15 mouse cellular contexts compared by ENCODE assay signal in the genomic region with DNA sequence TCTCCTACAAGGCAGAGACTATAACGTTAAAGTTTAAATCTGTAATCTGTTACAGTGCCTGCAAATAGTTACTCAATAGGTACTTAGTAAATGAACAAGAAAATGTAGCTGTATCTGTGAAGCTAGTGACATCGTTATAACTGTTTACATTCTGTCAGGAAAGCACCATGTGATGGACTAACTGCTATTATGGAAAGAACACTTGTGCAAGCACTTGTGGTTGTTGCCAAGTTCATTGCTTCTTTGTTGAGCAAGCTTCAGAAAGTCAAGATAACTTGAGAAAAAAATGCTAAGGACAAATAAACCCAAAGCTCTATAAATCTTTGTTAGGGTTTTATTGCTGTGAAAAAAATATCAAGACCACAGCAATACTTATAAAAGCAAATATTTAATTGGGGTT.
"Had no signal": no experiment of that assay in that cellular context is flagged by ENCODE, and none has a peak within 500 bp of the region (broad histone marks: within the 10 kb centered on the region; RNA-seq: fewer than 3 reads in every experiment).

No protein-coding gene starts in this region.

- DNase-seq: kidney, adult 9 months; kidney, postnatal 36 days; layer of hippocampus, adult 9-11 months; liver; liver, embryonic 13.5 days; liver, postnatal 0 days; right cerebral cortex, postnatal 4 days; thymus, postnatal 36 days had no signal

- H3K4me1 ChIP-seq: limb, embryonic 12.5 days; liver, embryonic 13.5 days; midbrain, embryonic 10.5 days; midbrain, embryonic 15.5 days; neural tube, embryonic 12.5 days had no signal

- H3K9ac ChIP-seq: limb, embryonic 12.5 days; liver, embryonic 13.5 days; liver, postnatal 0 days; midbrain, embryonic 15.5 days; neural tube, embryonic 12.5 days had no signal

- H3K27me3 ChIP-seq: limb, embryonic 12.5 days; liver, embryonic 13.5 days; midbrain, embryonic 15.5 days; neural tube, embryonic 12.5 days had no signal

- H3K27ac ChIP-seq: kidney, postnatal 0 days; limb, embryonic 12.5 days; liver, embryonic 13.5 days; midbrain, embryonic 10.5 days; midbrain, embryonic 15.5 days; neural tube, embryonic 12.5 days had no signal

- H3K9me3 ChIP-seq: limb, embryonic 12.5 days; liver, embryonic 13.5 days; midbrain, embryonic 10.5 days; midbrain, embryonic 15.5 days; neural tube, embryonic 12.5 days had no signal

- H3K4me3 ChIP-seq: limb, embryonic 12.5 days; liver, embryonic 13.5 days; midbrain, embryonic 10.5 days; midbrain, embryonic 15.5 days; neural tube, embryonic 12.5 days had no signal

- H3K4me2 ChIP-seq: limb, embryonic 12.5 days; liver, embryonic 13.5 days; midbrain, embryonic 15.5 days; neural tube, embryonic 12.5 days had no signal

- ATAC-seq: inflammation-experienced regulatory T-cells, adult 6 months; intestine, postnatal 0 days; liver, postnatal 0 days; midbrain, embryonic 15.5 days had no signal

- H3K36me3 ChIP-seq: limb, embryonic 12.5 days; liver, embryonic 13.5 days; midbrain, embryonic 10.5 days; midbrain, embryonic 15.5 days; neural tube, embryonic 12.5 days had no signal
